Mouse (Mus musculus) erythroblast, embryonic 14.5 days (primary cell): ENCODE data around the gene Rrp9. TPM values are rescaled to one million over a fixed set of nuclear protein-coding genes. Genes with fewer than 3 reads are reported as not detected.

Experiments
- H3K27me3 ChIP-seq: 2 replicates; pipeline ENCODE4 v1.6.1; 2012; ENCODE audit warnings: inconsistent platforms; ENCODE audit not compliant: control insufficient read depth
- H3K36me3 ChIP-seq: 2 replicates; pipeline ENCODE4 v1.6.1; 2012; ENCODE audit warnings: mild to moderate bottlenecking, inconsistent platforms; ENCODE audit not compliant: control insufficient read depth
- H3K4me1 ChIP-seq: 2 replicates; pipeline ENCODE4 v1.6.1; 2012; ENCODE audit warnings: inconsistent platforms; ENCODE audit not compliant: control insufficient read depth
- H3K4me3 ChIP-seq: replicated peaks from 2 replicates; pipeline ENCODE3; 2012; ENCODE audit warnings: moderate library complexity, mild to moderate bottlenecking, inconsistent platforms
- H3K9me3 ChIP-seq: 2 replicates; pipeline ENCODE4 v1.6.1; 2012; ENCODE audit warnings: low read length, inconsistent platforms, mixed read lengths; ENCODE audit not compliant: control insufficient read depth
- GATA1 ChIP-seq: IDR thresholded peaks from 2 replicates; pipeline ENCODE4 v1.6.1; 2012; ENCODE audit warnings: low read length, inconsistent platforms, mixed read lengths
- TAL1 ChIP-seq: IDR thresholded peaks from 3 replicates; pipeline ENCODE4 v1.6.1; 2012; ENCODE audit warnings: low read length, inconsistent platforms, mixed read lengths
- polyA plus RNA-seq: library from polyadenylated mRNA; stranded (reverse); fragments of >175 nt; gene quantifications from 2 replicates; pipeline ENCODE4 v1.2.3, GENCODE M21; 2012

Gene Rrp9
- polyA plus RNA-seq, 1 experiment: 9.9 TPM

DNA sequence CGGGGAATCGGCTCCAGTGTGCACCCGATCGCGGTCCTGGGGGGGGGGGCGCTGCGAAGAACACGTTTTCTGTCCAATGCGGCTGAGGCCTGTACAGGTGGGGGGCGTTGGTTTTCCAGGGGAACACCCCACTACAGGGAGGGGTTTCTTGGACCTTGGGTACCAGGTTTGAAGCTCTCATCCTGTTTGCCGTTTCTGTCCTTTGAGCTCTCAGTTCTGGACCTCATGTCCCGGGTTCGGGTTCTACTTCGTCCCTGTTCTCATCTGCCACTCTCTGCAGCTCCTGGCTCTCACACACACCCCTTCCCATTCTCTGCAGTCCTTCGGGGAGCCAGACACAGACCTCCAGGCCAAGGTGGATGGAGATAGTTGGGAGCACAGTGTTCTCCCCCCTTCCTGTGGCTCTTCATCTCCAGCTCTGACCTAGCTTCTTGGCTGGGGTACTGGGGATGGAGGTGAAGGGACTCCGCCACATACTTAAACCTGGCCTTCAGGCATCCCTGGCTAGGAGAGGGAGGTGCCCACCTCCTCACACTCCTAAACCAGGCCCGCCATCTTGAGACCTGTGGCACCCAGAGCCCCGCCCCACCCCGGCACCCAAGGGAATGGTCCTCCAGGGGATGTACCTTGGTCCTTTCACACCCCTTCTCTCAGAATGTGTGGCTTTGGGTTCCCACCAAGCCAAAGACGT lies 21.5 kb upstream of the Rrp9 start:
- Histone ChIP-seq H3K36me3 (no peaks in the 10 kb centered on the region), H3K4me3 (peak overlapping the region; percentile 57), H3K4me1 (peaks cover 24% of the 10 kb centered on the region), H3K27me3 (peaks cover 46% of the 10 kb centered on the region), H3K9me3 (no peaks in the 10 kb centered on the region)
- TF ChIP-seq GATA1: no peak

DNA sequence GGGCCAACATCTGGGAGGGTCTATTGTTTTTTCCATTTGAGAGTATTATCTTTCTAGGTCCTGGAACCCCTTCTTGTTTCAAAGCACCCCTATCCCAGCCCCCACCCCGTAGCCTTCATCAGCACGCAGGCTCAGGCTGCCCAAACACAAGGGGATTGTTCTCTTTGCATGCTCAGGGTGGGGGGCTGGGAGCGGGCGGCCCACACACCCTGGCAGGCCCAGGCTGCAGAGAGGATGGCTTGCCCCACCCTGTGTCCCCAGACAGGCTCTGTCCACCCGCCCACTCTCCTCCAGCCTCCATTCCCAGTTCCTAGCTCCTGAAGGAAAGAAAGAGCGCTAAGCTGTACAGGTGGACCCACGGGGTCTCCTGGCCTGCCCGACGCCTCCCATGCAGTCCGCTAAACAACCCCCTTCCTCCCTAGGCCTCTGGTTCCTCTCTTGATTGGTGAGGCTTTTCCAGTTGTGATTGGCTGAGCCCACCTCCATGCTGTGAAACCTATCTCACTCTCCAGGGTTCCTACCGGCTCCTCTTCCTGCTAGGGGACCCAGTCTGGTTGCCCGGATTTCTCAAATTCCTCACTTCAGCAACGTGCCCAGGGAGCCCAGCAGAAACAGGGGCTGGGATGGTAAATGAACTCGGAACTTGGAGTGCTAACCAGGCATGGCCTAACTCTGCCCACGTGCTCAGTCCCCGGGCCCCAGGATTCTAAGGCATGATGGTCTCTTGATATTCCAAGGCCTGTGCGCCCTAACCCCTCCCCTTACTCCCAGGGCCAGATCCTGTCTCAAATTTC lies 20.7 kb upstream of the Rrp9 start:
- no peak overlapping the region for H3K4me3 ChIP-seq
- TF ChIP-seq GATA1: no peak
- peaks cover 46% of the 10 kb centered on the region for H3K27me3 ChIP-seq
- H3K9me3 ChIP-seq: no peaks in the 10 kb centered on the region
- peaks cover 24% of the 10 kb centered on the region for H3K4me1 ChIP-seq
- no peaks in the 10 kb centered on the region for H3K36me3 ChIP-seq

DNA sequence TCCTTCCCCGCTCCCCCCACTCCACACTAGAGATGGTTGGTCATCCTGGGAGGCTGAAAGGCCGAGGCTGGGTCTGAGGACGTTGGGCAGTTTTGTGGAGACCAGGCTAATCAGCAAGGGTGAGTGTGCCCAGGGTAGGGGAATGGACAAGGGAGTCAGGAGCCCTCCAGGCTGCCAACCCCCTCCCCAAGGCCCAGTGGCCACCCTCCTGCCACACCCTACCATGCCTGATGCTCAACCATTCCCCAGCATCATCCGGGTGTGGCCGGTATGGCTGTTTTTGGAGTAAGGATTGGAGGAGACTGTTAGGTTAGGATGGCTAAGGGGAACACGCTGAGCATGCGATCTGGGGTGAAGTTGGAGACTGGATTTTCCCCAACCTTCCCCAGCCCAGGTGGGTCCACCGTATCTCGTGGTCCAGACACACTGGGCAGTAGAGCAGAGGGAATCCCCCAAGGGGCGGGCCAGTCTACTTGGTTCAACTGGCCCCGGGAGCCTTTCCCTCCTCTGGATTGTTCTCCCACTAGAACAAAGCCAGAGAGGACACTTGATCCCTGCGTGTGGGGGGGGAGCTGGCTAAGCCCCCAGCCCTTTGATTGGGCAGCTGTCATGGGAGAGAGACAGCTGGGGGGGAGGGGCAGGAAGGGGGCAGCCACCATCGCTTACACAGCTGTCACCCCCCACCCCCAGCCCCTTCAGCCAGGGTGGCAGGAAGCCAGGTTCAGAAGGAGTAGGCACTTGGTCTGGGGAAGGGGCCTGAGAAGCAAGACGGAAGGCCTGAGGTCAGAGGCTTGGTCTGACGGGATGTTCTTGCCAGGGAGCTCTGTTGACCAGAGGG lies 19.2 kb upstream of the Rrp9 start:
- Histone ChIP-seq H3K4me1 (peaks cover 24% of the 10 kb centered on the region), H3K9me3 (no peaks in the 10 kb centered on the region), H3K27me3 (peaks cover 37% of the 10 kb centered on the region), H3K4me3 (no peak overlapping the region), H3K36me3 (no peaks in the 10 kb centered on the region)
- TF ChIP-seq TAL1: no peak
- TF ChIP-seq GATA1: no peak

DNA sequence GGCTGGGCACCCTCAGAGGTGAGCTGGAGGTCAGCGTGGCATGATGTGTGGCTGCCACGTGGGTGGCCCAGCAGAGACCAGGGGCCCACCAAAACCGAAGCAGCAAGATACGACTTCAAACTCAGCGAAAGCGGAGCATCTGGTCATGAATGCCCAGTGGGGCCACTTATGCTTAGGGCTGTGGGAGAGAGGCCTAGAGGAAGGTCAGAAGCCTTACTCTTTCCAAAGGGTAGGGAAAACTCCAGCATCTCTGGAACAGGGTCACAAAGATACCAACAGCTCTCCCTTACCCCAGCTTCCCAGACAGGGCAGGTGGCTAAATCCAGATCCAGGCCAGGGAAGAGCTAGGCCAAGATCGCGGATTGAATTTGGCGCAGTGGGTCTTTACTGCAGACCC lies 18.6 kb upstream of the Rrp9 start:
- Histone ChIP-seq H3K36me3 (no peaks in the 10 kb centered on the region; the same call in 1 of the 2 replicates), H3K4me3 (no peak overlapping the region), H3K4me1 (peaks cover 24% of the 10 kb centered on the region), H3K9me3 (no peaks in the 10 kb centered on the region), H3K27me3 (peaks cover 31% of the 10 kb centered on the region)
- TF ChIP-seq TAL1: no peak
- TF ChIP-seq GATA1: no peak

DNA sequence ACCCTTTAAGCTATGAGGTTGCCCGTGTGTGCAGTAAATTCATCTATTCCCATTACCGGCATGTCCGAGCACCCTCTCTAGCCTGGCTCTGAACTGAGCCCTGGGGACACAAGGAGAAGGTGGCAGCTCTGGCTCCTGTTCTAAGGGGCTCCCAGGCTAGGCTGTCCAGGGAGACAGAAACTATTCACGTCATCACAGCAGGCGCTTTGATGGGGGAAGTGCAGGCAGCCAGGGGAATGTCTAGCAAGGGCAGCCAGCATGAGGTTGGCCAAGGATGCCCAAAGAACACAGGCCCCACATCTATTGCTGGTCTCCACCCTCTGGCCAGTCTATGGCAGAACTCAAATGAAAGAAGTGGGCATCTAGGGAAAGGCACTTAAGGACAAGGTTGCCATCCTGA lies 17.8 kb upstream of the Rrp9 start:
- no peaks in the 10 kb centered on the region; the same call in 1 of the 2 replicates for H3K36me3 ChIP-seq
- peaks cover 24% of the 10 kb centered on the region for H3K27me3 ChIP-seq
- TF ChIP-seq GATA1: no peak
- H3K4me1 ChIP-seq: peaks cover 20% of the 10 kb centered on the region
- H3K9me3 ChIP-seq: no peaks in the 10 kb centered on the region
- H3K4me3 ChIP-seq: no peak overlapping the region

DNA sequence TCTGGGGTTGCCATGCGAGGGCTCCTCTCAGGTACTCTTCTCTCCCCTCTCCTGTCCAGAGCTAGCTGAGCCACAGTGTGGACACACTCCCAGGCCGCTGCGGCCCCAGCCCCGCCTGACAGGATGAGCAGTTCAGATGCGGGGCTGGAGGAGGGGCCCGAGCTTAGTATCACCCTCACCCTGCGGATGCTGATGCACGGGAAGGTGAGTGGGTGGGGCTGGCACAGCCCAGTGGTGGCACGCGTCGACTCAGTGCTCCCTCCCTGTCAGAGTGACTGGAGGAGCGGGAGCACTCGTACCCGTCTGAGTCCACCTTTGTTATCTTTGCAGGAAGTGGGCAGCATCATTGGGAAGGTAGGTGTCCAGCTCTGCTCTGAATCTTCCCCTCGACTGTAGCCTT lies 15.8 kb upstream of the Rrp9 start:
- TF ChIP-seq TAL1 (no peak), GATA1 (no peak)
- Histone ChIP-seq H3K4me3 (no peak overlapping the region), H3K27me3 (peaks cover 24% of the 10 kb centered on the region), H3K36me3 (no peaks in the 10 kb centered on the region; the same call in 1 of the 2 replicates), H3K4me1 (peaks cover 5% of the 10 kb centered on the region), H3K9me3 (no peaks in the 10 kb centered on the region)

DNA sequence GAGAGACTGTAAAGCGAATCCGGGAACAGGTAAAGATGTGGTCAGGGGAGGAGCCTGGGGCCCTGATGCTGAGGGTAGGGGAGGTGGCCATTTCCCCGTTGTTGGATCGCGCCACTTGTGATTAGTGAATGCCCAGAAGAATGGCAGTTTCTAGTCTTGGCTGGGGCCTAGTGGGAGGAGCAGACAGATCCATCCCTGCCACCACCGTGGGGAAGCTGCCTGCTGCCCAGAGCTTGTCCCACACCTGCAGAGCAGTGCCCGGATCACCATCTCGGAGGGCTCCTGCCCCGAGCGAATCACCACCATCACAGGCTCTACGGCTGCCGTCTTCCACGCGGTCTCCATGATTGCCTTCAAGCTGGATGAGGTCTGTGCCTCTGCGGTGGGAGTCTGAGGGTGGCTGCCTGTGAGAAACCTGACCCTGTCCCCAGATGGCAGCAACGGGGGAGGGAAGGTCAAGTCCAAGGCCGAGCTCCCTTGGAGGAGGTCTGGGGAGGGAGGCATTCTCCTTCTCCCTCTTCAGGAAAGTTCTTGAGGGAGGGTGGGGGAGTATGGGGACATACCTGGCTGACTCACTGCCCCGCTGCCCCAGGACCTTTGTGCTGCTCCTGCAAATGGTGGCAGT lies 15.2 kb upstream of the Rrp9 start:
- H3K9me3 ChIP-seq: no peaks in the 10 kb centered on the region; the same call in 1 of the 2 replicates
- TF ChIP-seq TAL1: no peak
- H3K4me3 ChIP-seq: no peak overlapping the region
- peaks cover 5% of the 10 kb centered on the region for H3K4me1 ChIP-seq
- no peaks in the 10 kb centered on the region; the same call in 1 of the 2 replicates for H3K36me3 ChIP-seq
- H3K27me3 ChIP-seq: peaks cover 25% of the 10 kb centered on the region

DNA sequence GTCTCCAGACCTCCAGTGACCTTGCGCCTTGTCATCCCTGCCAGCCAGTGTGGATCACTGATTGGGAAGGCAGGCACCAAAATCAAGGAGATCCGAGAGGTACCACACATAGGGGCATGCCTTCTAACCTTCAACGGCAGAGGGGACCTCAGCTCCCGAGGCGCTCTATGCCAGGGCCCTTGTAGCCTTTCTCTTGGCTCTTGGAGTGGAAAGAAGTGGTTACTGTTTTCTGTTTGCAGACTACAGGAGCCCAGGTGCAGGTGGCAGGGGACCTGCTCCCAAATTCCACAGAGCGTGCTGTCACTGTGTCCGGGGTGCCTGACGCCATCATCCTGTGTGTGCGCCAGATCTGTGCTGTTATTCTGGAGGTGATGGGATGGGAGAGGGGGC lies 14.7 kb upstream of the Rrp9 start:
- Histone ChIP-seq H3K27me3 (peaks cover 30% of the 10 kb centered on the region), H3K4me3 (no peak overlapping the region), H3K4me1 (peaks cover 5% of the 10 kb centered on the region), H3K9me3 (no peaks in the 10 kb centered on the region; the same call in 1 of the 2 replicates), H3K36me3 (no peaks in the 10 kb centered on the region; the same call in 1 of the 2 replicates)
- no peak for TF ChIP-seq GATA1
- no peak for TF ChIP-seq TAL1
